12 mouse cellular contexts compared by ENCODE assay signal in genomic region chr5:125132069-125132468, GRCm38 (mm10). TPM values are rescaled to one million over a fixed set of nuclear protein-coding genes. Genes with fewer than 3 reads are reported as not detected.
DNase-seq lines count a peak whose midpoint lies in the region; ATAC-seq and TF ChIP-seq lines count a peak whose summit lies in the region.
"Had no signal": no experiment of that assay in that cellular context is flagged by ENCODE, and none has a peak within 500 bp of the region (broad histone marks: within the 10 kb centered on the region; RNA-seq: fewer than 3 reads in every experiment).

No protein-coding gene starts in this region.

- H3K9me3 ChIP-seq in hindbrain, embryonic 13.5 days = no peaks in the 10 kb centered on the region
- H3K9me3 ChIP-seq in neural tube, embryonic 14.5 days (ENCODE audit: control insufficient read depth, low read length) = no peaks in the 10 kb centered on the region

- H3K4me2 ChIP-seq in hindbrain, embryonic 13.5 days = no peak overlapping the region
- no peak overlapping the region for H3K4me2 ChIP-seq in neural tube, embryonic 14.5 days (ENCODE audit: low read depth, low read length)

- H3K36me3 ChIP-seq in hindbrain, embryonic 13.5 days = no peaks in the 10 kb centered on the region
- H3K36me3 ChIP-seq in neural tube, embryonic 14.5 days (ENCODE audit: control insufficient read depth, insufficient read depth, low read length) = no peaks in the 10 kb centered on the region
- H3K36me3 ChIP-seq: G1E had no signal

- peaks cover 95% of the 10 kb centered on the region for H3K4me1 ChIP-seq in hindbrain, embryonic 13.5 days (replicated peaks)
- peaks cover 73% of the 10 kb centered on the region for H3K4me1 ChIP-seq in neural tube, embryonic 14.5 days (ENCODE audit: control insufficient read depth, insufficient read depth, low read length)

- intact Hi-C loops in left cerebral cortex, adult 2 months (cut with DNase I) = no loop called here
- intact Hi-C loops in left cerebral cortex, postnatal 10 days (cut with DNase I) = no loop called here

- 39% methylated on average over 2 of the region's 2 CpGs for WGBS in hindbrain, embryonic 13.5 days
- whole genome bisulfite sequencing in neural tube, embryonic 14.5 days = 65% methylated on average over 2 of the region's 2 CpGs

- H3K4me3 ChIP-seq in left cerebral cortex, adult 2 months = no peak overlapping the region
- no peak overlapping the region for H3K4me3 ChIP-seq in hindbrain, embryonic 13.5 days
- no peak overlapping the region for H3K4me3 ChIP-seq in neural tube, embryonic 14.5 days (ENCODE audit: low read depth, low read length)

- 0 out of 2 replicates have a peak overlapping the region, but pooled peaks have one; percentile 6 for H3K9ac ChIP-seq in hindbrain, embryonic 13.5 days
- no peak overlapping the region for H3K9ac ChIP-seq in neural tube, embryonic 14.5 days (replicated peaks; ENCODE audit: low read depth, low read length)

- TF ChIP-seq CTCF in left cerebral cortex, adult 2 months (IDR thresholded peaks at IDR 0.05) = no peak

- DNase-seq in cerebellum, adult 11-12 months = peak; percentile 48
- no peak for DNase-seq in cerebellum, postnatal 14 days
- DNase-seq in left cerebral cortex, adult 2 months (ENCODE audit: extremely low spot score in 1 of 2, low spot score in 2 of 2) = no peak
- no peak for DNase-seq in left cerebral cortex, postnatal 10 days (ENCODE audit: extremely low spot score in 1 of 2, low spot score in 2 of 2)
- no peak for DNase-seq in adrenal gland, adult 18-20 months (ENCODE audit: low spot score in 2 of 2)
- no peak for DNase-seq in spleen, adult 18-20 months
- DNase-seq: heart, adult 18-20 months; lung, postnatal 36 days had no signal

- 0 out of 2 replicates have a peak overlapping the region, but pooled peaks have one; percentile 2 for H3K27ac ChIP-seq in left cerebral cortex, adult 2 months
- peak overlapping the region; percentile 69 for H3K27ac ChIP-seq in hindbrain, embryonic 13.5 days
- H3K27ac ChIP-seq in neural tube, embryonic 14.5 days (ENCODE audit: low read depth, low read length) = peak overlapping the region; percentile 18; the same call in 1 of the 2 replicates

- ATAC-seq in hindbrain, embryonic 13.5 days (ENCODE audit: low FRiP score) = no peak
- ATAC-seq in neural tube, embryonic 14.5 days (ENCODE audit: low read depth) = no peak
- ATAC-seq: activated CD4-positive, CD25-positive, alpha-beta regulatory T cell, adult 4 months had no signal

- H3K27me3 ChIP-seq in hindbrain, embryonic 13.5 days = no peaks in the 10 kb centered on the region
- H3K27me3 ChIP-seq in neural tube, embryonic 14.5 days (ENCODE audit: control insufficient read depth, insufficient read depth, low read length) = no peaks in the 10 kb centered on the region

RNA-seq across cellular contexts. Expression of gene Ncor2, which starts 47.0 kb away (rescaled TPM):
- 100 to 1,000 TPM; 228 to 270 TPM for total RNA-seq in left cerebral cortex, adult 2 months (2021)
- total RNA-seq in left cerebral cortex, postnatal 10 days (2021) = 100 to 1,000 TPM; 131 to 146 TPM
- 24.8 and 25.1 TPM in 2 replicates for polyA plus RNA-seq in hindbrain, embryonic 13.5 days (2015; fragmentation: Nextera tagmentation; extraction: Ambion mirVana)
- 29.1 and 32.8 TPM in 2 replicates for polyA plus RNA-seq in neural tube, embryonic 14.5 days (2014; fragmentation: Nextera tagmentation; extraction: Ambion mirVana)
- total RNA-seq in adrenal gland, adult 18-20 months (2021) = 100 to 1,000 TPM; 195 to 242 TPM
- total RNA-seq: G1E had no signal

Comparison
In these comparisons a context has a peak if more than half of its experiments do, and no peak if none do; other contexts are left out.
1. H3K27ac ChIP-seq: peak in every context shown above with its lines; median percentile 69 in hindbrain, embryonic 13.5 days; 18 in neural tube, embryonic 14.5 days; 2 in left cerebral cortex, adult 2 months.